Mouse (Mus musculus) cerebellum, postnatal 10 days (tissue): ENCODE results near the gene Skiv2l.
A peak's percentile ranks its signal among the peaks of the same experiment; 100 is the strongest.
"Not testable (repeated sequence)": the region's sequence is repeated elsewhere in the genome, so short reads cannot be mapped to it uniquely, and the experiment has no call there.

ENCODE experiments used
- DNase-seq, 2 experiments: peaks; one replicate each; pipeline ENCODE4 v3.0.0; 2021; ENCODE audit warnings: mixed read lengths in 2 of 2

The Skiv2l gene

GRCm38 (mm10) chr17:34810411-34810810 is 39.6 kb downstream of the Skiv2l start:
- not testable (repeated sequence) for DNase-seq

GRCm38 (mm10) chr17:34808599-34809205 is 41.3 kb downstream of the Skiv2l start:
- DNase-seq, result peak; percentile 67 to 73

- no peak for DNase-seq
Measured at GRCm38 (mm10) chr17:34807176-34807575, 42.8 kb downstream of the Skiv2l start.

- peak in 1 of 2 experiments; percentile 25 for DNase-seq
Measured at GRCm38 (mm10) chr17:34804871-34805562, 45.0 kb downstream of the Skiv2l start.

GRCm38 (mm10) chr17:34804301-34804700 is 45.7 kb downstream of the Skiv2l start, which contains the start of gene Cyp21a1:
TSS of gene Cyp21a1 (minus strand) at chr17:34804561.
- not testable (repeated sequence) for DNase-seq

- not testable (repeated sequence) for DNase-seq
Measured at GRCm38 (mm10) chr17:34803367-34803766, 46.6 kb downstream of the Skiv2l start.

- not testable (repeated sequence) for DNase-seq
Measured at GRCm38 (mm10) chr17:34802756-34803155, 47.3 kb downstream of the Skiv2l start.

- DNase-seq, result not testable (repeated sequence)
Measured at GRCm38 (mm10) chr17:34800781-34801305, 49.2 kb downstream of the Skiv2l start.

GRCm38 (mm10) chr17:34799531-34799925 is 50.5 kb downstream of the Skiv2l start:
- DNase-seq, result no peak

GRCm38 (mm10) chr17:34798866-34799530 is 51.0 kb downstream of the Skiv2l start:
- DNase-seq, result no peak

- DNase-seq, result not testable (repeated sequence)
Measured at GRCm38 (mm10) chr17:34798071-34798470, 51.9 kb downstream of the Skiv2l start.

GRCm38 (mm10) chr17:34797211-34797995 is 52.6 kb downstream of the Skiv2l start:
- not testable (repeated sequence) for DNase-seq

GRCm38 (mm10) chr17:34796311-34797140 is 53.5 kb downstream of the Skiv2l start:
- DNase-seq, result no peak

GRCm38 (mm10) chr17:34795633-34796032 is 54.4 kb downstream of the Skiv2l start:
- DNase-seq, result peak; percentile 78 to 83

- DNase-seq, result no peak
Measured at GRCm38 (mm10) chr17:34795016-34795415, 55.0 kb downstream of the Skiv2l start.
